Mouse (Mus musculus): ENCODE results near the gene Hist1h4d. TPM values are rescaled to one million over a fixed set of nuclear protein-coding genes. Genes with fewer than 3 reads are reported as not detected.
"Not testable (repeated sequence)": the region's sequence is repeated elsewhere in the genome, so short reads cannot be mapped to it uniquely, and the experiment has no call there.

Hist1h4d gene
- total RNA-seq, 2 experiments from 2014 or later: 243 to 449 TPM

GRCm38 (mm10) chr13:23586940-23587225 is 5.5 kb downstream of the Hist1h4d start:
- no peak; the same call in 1 of the 2 replicates for ATAC-seq (replicated peaks; ENCODE audit: low FRiP score, poor library complexity, severe bottlenecking)

GRCm38 (mm10) chr13:23591206-23591605 is 9.8 kb downstream of the Hist1h4d start:
- no peak for ATAC-seq (replicated peaks; ENCODE audit: low FRiP score, poor library complexity, severe bottlenecking)

GRCm38 (mm10) chr13:23591886-23592285 is 10.5 kb downstream of the Hist1h4d start:
- not testable (repeated sequence) for ATAC-seq (replicated peaks; ENCODE audit: low FRiP score, poor library complexity, severe bottlenecking)

- ATAC-seq (replicated peaks; ENCODE audit: low FRiP score, poor library complexity, severe bottlenecking): no peak
Observed at GRCm38 (mm10) chr13:23592614-23593013, 11.2 kb downstream of the Hist1h4d start.

GRCm38 (mm10) chr13:23593051-23593770 is 11.8 kb downstream of the Hist1h4d start:
- 0 out of 2 replicates have a peak, but pooled peaks have one; percentile 28 for ATAC-seq (replicated peaks; ENCODE audit: low FRiP score, poor library complexity, severe bottlenecking)

- no peak for ATAC-seq (replicated peaks; ENCODE audit: low FRiP score, poor library complexity, severe bottlenecking)
Observed at GRCm38 (mm10) chr13:23595185-23595584, 13.8 kb downstream of the Hist1h4d start.

GRCm38 (mm10) chr13:23595622-23596372 is 14.4 kb downstream of the Hist1h4d start:
- peak; percentile 94 for ATAC-seq (replicated peaks; ENCODE audit: low FRiP score, poor library complexity, severe bottlenecking)

- ATAC-seq (replicated peaks; ENCODE audit: low FRiP score, poor library complexity, severe bottlenecking): peak; percentile 68
Observed at GRCm38 (mm10) chr13:23597957-23598356, 16.6 kb downstream of the Hist1h4d start.

- ATAC-seq (replicated peaks; ENCODE audit: low FRiP score, poor library complexity, severe bottlenecking): no peak
Observed at GRCm38 (mm10) chr13:23603182-23603699, 21.8 kb downstream of the Hist1h4d start.

- ATAC-seq (replicated peaks; ENCODE audit: low FRiP score, poor library complexity, severe bottlenecking): no peak
Observed at GRCm38 (mm10) chr13:23604452-23604851, 23.1 kb downstream of the Hist1h4d start.

GRCm38 (mm10) chr13:23605052-23605451 is 23.7 kb downstream of the Hist1h4d start:
- ATAC-seq (replicated peaks; ENCODE audit: low FRiP score, poor library complexity, severe bottlenecking): no peak

GRCm38 (mm10) chr13:23609209-23609608 is 27.8 kb downstream of the Hist1h4d start:
- peak; percentile 98 for ATAC-seq (replicated peaks; ENCODE audit: low FRiP score, poor library complexity, severe bottlenecking)

- ATAC-seq (replicated peaks; ENCODE audit: low FRiP score, poor library complexity, severe bottlenecking): peak; percentile 52
Observed at GRCm38 (mm10) chr13:23609844-23610243, 28.4 kb downstream of the Hist1h4d start.

- ATAC-seq (replicated peaks; ENCODE audit: low FRiP score, poor library complexity, severe bottlenecking): no peak
Observed at GRCm38 (mm10) chr13:23610393-23610792, 29.0 kb downstream of the Hist1h4d start.

- ATAC-seq (replicated peaks; ENCODE audit: low FRiP score, poor library complexity, severe bottlenecking): no peak
Observed at GRCm38 (mm10) chr13:23611638-23612037, 30.2 kb downstream of the Hist1h4d start.

GRCm38 (mm10) chr13:23620056-23620732 is 38.8 kb downstream of the Hist1h4d start:
- ATAC-seq (replicated peaks; ENCODE audit: low FRiP score, poor library complexity, severe bottlenecking): no peak

GRCm38 (mm10) chr13:23620733-23621531 is 39.5 kb downstream of the Hist1h4d start, which contains the start of gene Hist1h2be:
Hist1h2be (minus strand) TSS chr13:23621124.
- peak; percentile 76 for ATAC-seq (replicated peaks; ENCODE audit: low FRiP score, poor library complexity, severe bottlenecking)

- ATAC-seq (replicated peaks; ENCODE audit: low FRiP score, poor library complexity, severe bottlenecking): peak; percentile 72
Observed at GRCm38 (mm10) chr13:23621532-23622174, 40.3 kb downstream of the Hist1h4d start.

- peak; percentile 65 for ATAC-seq (replicated peaks; ENCODE audit: low FRiP score, poor library complexity, severe bottlenecking)
Observed at GRCm38 (mm10) chr13:23622175-23622671, 40.8 kb downstream of the Hist1h4d start, which contains the start of gene Hist1h1e. Hist1h1e (minus strand) TSS chr13:23622558.
